Mouse (Mus musculus) ES-CJ7 (cell line): Measurements from ENCODE around the gene Map2k4.

Experiments used
- DNase-seq: peaks from one replicate; pipeline ENCODE4 v3.0.0; 2011; ENCODE audit warnings: low read depth, low spot score

Map2k4 gene

GRCm38 (mm10) chr11:65712754-65713306 is 75.3 kb downstream of the Map2k4 start:
- DNase-seq, result peak; percentile 29

GRCm38 (mm10) chr11:65706784-65707183 is 81.3 kb downstream of the Map2k4 start:
- DNase-seq, result no peak

GRCm38 (mm10) chr11:65706176-65706575 is 81.9 kb downstream of the Map2k4 start:
- DNase-seq, result no peak

- DNase-seq, result no peak
These were observed 83.2 kb downstream of the Map2k4 start for GRCm38 (mm10) chr11:65704861-65705260.

DNA sequence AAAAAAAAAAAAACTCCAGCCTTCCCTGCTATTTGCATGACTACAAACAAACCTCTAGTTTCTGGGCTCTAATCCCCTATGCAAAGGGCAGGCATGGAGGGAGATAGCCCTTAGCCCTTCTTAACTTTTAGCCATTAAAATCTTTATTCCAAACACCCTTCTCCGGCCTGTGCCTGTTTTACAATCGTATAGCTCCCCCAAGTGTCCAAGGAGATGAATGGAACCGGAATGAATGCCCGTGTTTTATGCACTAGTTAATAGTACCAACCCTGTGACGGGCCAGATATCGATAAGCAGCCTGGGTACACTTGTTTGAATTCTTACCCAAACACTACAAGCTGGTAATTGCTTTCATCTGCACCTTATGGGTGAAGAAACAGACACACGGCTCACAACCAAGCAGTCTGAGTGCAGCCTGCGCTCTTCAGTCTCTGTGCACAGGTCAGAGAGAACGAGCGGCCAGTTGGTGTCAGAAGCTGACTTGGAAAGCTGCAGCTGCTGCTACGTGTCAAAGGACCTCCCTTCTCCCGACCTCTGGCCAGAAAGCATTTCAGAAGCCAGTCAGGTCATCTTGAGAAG is 109.2 kb downstream of the Map2k4 start:
- DNase-seq, result peak; percentile 42

- DNase-seq, result no peak
These were observed 120.6 kb downstream of the Map2k4 start for GRCm38 (mm10) chr11:65667348-65667969.

GRCm38 (mm10) chr11:65664903-65665302 is 123.2 kb downstream of the Map2k4 start:
- DNase-seq, result no peak

GRCm38 (mm10) chr11:65661790-65662522 is 126.1 kb downstream of the Map2k4 start:
- no peak for DNase-seq

DNA sequence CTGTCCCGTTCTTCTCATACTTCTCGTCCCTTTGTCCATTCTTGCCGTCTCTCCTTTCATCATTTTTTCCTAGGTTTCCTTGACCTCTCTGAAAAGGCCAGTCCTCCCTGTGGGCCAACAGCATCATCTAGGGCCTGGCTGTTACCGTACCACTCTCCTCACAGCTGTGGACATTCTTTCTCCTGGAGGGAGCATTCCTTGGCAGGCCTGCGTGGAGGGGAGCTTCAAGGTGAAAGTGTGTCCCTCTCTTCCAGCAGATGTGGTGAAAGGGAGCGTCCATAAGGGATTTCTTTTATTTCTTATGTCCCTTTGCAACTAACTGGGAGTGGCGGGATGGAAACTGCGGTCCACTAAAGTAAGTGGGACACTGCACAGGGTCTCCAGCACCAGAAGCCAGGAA is 134.2 kb downstream of the Map2k4 start:
- DNase-seq, result no peak

DNA sequence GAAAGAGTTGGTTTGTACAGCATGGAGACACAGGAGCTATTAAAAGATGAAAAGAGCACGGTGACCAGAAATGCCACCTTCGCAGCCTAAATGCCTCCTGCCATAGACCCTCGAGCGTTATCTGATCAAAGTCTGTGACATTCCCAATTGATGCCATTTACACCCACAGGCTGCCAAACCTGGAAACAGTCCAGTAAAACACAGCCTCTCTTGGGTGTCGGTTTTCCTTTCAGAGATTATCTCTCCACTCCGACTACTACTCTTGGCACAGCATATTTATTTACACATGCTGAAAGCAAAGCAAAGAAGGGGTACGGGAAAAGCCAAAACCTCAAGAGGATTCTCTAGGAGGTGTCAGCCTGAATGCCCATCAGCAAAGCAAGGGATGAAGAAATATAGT is 136.7 kb downstream of the Map2k4 start:
- DNase-seq, result no peak

GRCm38 (mm10) chr11:65649956-65650715 is 138.0 kb downstream of the Map2k4 start:
- no peak for DNase-seq

DNA sequence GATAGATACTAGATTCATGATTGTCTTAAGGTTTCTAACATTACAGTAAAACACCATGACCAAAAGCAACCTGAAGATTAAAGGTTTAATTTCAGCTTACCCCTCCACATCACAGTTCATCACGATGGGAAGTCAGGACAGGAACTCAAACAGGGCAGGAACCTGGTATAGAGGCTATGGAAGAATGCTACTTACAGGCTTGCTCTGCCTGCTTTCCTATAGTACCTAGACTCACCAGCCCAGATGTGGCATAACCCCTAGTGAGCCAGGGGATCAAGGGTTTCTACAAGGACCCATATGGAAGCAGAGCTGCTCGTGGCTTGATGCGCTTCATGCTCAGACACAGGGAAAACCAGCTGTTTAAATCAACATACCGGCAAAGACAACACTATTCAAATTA is 138.6 kb downstream of the Map2k4 start:
- no peak for DNase-seq

DNA sequence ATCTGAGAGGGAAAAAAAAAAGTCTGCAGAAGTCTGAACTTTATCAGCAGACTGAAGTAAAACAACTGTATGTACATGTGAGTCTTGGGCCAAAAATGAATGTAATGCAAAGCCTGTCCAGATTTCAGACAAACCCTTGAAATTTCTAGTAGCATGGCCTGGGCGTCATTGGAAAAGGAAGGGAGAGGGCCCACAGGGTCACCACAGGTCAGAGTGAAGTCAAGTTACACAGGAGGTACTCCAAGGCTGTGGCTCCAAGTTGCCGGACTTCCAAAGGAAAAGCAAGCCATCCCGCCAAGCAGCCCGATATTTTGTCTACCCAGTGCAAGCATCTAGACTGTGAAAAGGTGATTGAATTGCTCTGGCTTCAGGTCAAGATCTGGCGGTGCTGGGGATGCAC is 141.8 kb downstream of the Map2k4 start:
- no peak for DNase-seq

- no peak for DNase-seq
These were observed 143.6 kb downstream of the Map2k4 start for GRCm38 (mm10) chr11:65644539-65644938.

GRCm38 (mm10) chr11:65640261-65640660 is 147.8 kb downstream of the Map2k4 start:
- no peak for DNase-seq
